Comparison of ENCODE assay signal across 8 mouse cellular contexts in genomic region chr13:19395688-19396354, GRCm38 (mm10). TPM values are rescaled to one million over a fixed set of nuclear protein-coding genes. Genes with fewer than 3 reads are reported as not detected.
A peak's percentile ranks its signal among the peaks of the same experiment; 100 is the strongest.
DNase-seq lines count a peak whose midpoint lies in the region; ATAC-seq and TF ChIP-seq lines count a peak whose summit lies in the region.

Stard3nl (minus strand) TSS chr13:19395795.

- TF ChIP-seq EP300 in heart, postnatal 0 days (IDR thresholded peaks at IDR 0.05; ENCODE audit: low read depth): no peak

- H3K36me3 ChIP-seq in E14TG2a.4 (ENCODE audit: insufficient read depth, low read length): peaks cover 20% of the 10 kb centered on the region
- H3K36me3 ChIP-seq in forebrain, embryonic 12.5 days (replicated peaks): no peaks in the 10 kb centered on the region
- H3K36me3 ChIP-seq in heart, postnatal 0 days (replicated peaks; ENCODE audit: control insufficient read depth, insufficient read depth, low read length): no peaks in the 10 kb centered on the region
- no peaks in the 10 kb centered on the region for H3K36me3 ChIP-seq in liver, embryonic 16.5 days (ENCODE audit: control insufficient read depth, insufficient read depth)
- H3K36me3 ChIP-seq in neural tube, embryonic 13.5 days: no peaks in the 10 kb centered on the region
- H3K36me3 ChIP-seq in testis, adult 2 months (ENCODE audit: control insufficient read depth, insufficient read depth, low read length): no peaks in the 10 kb centered on the region

- WGBS in forebrain, embryonic 12.5 days: 1% methylated on average over 37 of the region's 37 CpGs
- under 1% methylated on average over 37 of the region's 37 CpGs for whole genome bisulfite sequencing in heart, postnatal 0 days
- under 1% methylated on average over 37 of the region's 37 CpGs for WGBS in liver, embryonic 16.5 days (ENCODE audit: insufficient replicate concordance)
- WGBS in neural tube, embryonic 13.5 days: under 1% methylated on average over 37 of the region's 37 CpGs

- peaks cover 30% of the 10 kb centered on the region for H3K4me1 ChIP-seq in E14TG2a.4 (replicated peaks; ENCODE audit: low read depth, low read length)
- peaks cover 18% of the 10 kb centered on the region for H3K4me1 ChIP-seq in forebrain, embryonic 12.5 days
- H3K4me1 ChIP-seq in heart, postnatal 0 days (ENCODE audit: control insufficient read depth, insufficient read depth): peaks cover 10% of the 10 kb centered on the region
- peaks cover 10% of the 10 kb centered on the region for H3K4me1 ChIP-seq in liver, embryonic 16.5 days (ENCODE audit: control insufficient read depth, low read depth, low read length)
- H3K4me1 ChIP-seq in neural tube, embryonic 13.5 days (replicated peaks): peaks cover 35% of the 10 kb centered on the region
- H3K4me1 ChIP-seq in testis, adult 2 months (ENCODE audit: control insufficient read depth, insufficient read depth, low read length): no peaks in the 10 kb centered on the region

- peak within 1 kb of the TSS; percentile 60 for H3K4me2 ChIP-seq in forebrain, embryonic 12.5 days
- peak within 1 kb of the TSS; percentile 63 for H3K4me2 ChIP-seq in heart, postnatal 0 days (ENCODE audit: low read depth, low read length)
- peak within 1 kb of the TSS; percentile 88 for H3K4me2 ChIP-seq in liver, embryonic 16.5 days (ENCODE audit: low read depth, low read length)
- peak within 1 kb of the TSS; percentile 70 for H3K4me2 ChIP-seq in neural tube, embryonic 13.5 days

- ATAC-seq in forebrain, embryonic 12.5 days (ENCODE audit: low FRiP score): peak; percentile 99
- ATAC-seq in heart, postnatal 0 days (ENCODE audit: insufficient read depth, low read depth): peak; percentile 100
- ATAC-seq in liver, embryonic 16.5 days (ENCODE audit: low read depth): peak; percentile 99
- peak; percentile 99 for ATAC-seq in neural tube, embryonic 13.5 days (ENCODE audit: low read depth)

- DNase-seq in c-Kit-positive CD71-positive TER-119-positive erythroid progenitor cells, embryonic 14.5 days (ENCODE audit: low spot score): peak; percentile 96
- DNase-seq in heart, postnatal 0 days (ENCODE audit: low spot score): peak; percentile 99
- DNase-seq in kidney, postnatal 4 days: peak; percentile 99

- peak within 1 kb of the TSS; percentile 90 for H3K4me3 ChIP-seq in E14TG2a.4 (replicated peaks; ENCODE audit: low read length)
- H3K4me3 ChIP-seq in forebrain, embryonic 12.5 days (replicated peaks): peak within 1 kb of the TSS; percentile 82
- H3K4me3 ChIP-seq in heart, postnatal 0 days (ENCODE audit: low read depth, low read length): peak within 1 kb of the TSS; percentile 94
- H3K4me3 ChIP-seq in liver, embryonic 16.5 days (ENCODE audit: low read depth, low read length): peak within 1 kb of the TSS; percentile 80
- H3K4me3 ChIP-seq in neural tube, embryonic 13.5 days: peak within 1 kb of the TSS; percentile 90
- H3K4me3 ChIP-seq in testis, adult 2 months (ENCODE audit: control insufficient read depth, low read depth, low read length): peak within 1 kb of the TSS; percentile 96

- H3K27me3 ChIP-seq in E14TG2a.4 (ENCODE audit: insufficient read depth, low read length): no peaks in the 10 kb centered on the region
- no peaks in the 10 kb centered on the region for H3K27me3 ChIP-seq in forebrain, embryonic 12.5 days
- no peaks in the 10 kb centered on the region for H3K27me3 ChIP-seq in heart, postnatal 0 days (ENCODE audit: control insufficient read depth, insufficient read depth, low read length)
- no peaks in the 10 kb centered on the region for H3K27me3 ChIP-seq in liver, embryonic 16.5 days (ENCODE audit: control insufficient read depth, insufficient read depth, low read depth, low read length)
- H3K27me3 ChIP-seq in neural tube, embryonic 13.5 days: no peaks in the 10 kb centered on the region
- H3K27me3 ChIP-seq in testis, adult 2 months (ENCODE audit: control insufficient read depth, insufficient read depth, low read length): no peaks in the 10 kb centered on the region

- peak within 1 kb of the TSS; percentile 83 for H3K27ac ChIP-seq in forebrain, embryonic 12.5 days
- H3K27ac ChIP-seq in heart, postnatal 0 days (ENCODE audit: low read depth): peak within 1 kb of the TSS; percentile 84
- peak within 1 kb of the TSS; percentile 81 for H3K27ac ChIP-seq in liver, embryonic 16.5 days (ENCODE audit: low read length)
- peak within 1 kb of the TSS; percentile 92 for H3K27ac ChIP-seq in neural tube, embryonic 13.5 days (replicated peaks)
- H3K27ac ChIP-seq in testis, adult 2 months (ENCODE audit: control insufficient read depth, insufficient read depth, low read depth, low read length): peak within 1 kb of the TSS; percentile 88

- TF ChIP-seq POLR2A in testis, adult 2 months (IDR thresholded peaks at IDR 0.05; ENCODE audit: control insufficient read depth, low read depth, low read length): peak; percentile 78

- H3K9me3 ChIP-seq in E14TG2a.4 (ENCODE audit: low read length): no peaks in the 10 kb centered on the region
- no peaks in the 10 kb centered on the region for H3K9me3 ChIP-seq in forebrain, embryonic 12.5 days
- no peaks in the 10 kb centered on the region for H3K9me3 ChIP-seq in heart, postnatal 0 days (replicated peaks; ENCODE audit: control insufficient read depth, low read length)
- H3K9me3 ChIP-seq in liver, embryonic 16.5 days (replicated peaks; ENCODE audit: control insufficient read depth, low read length): no peaks in the 10 kb centered on the region
- H3K9me3 ChIP-seq in neural tube, embryonic 13.5 days: no peaks in the 10 kb centered on the region

- H3K9ac ChIP-seq in forebrain, embryonic 12.5 days: peak within 1 kb of the TSS; percentile 89
- peak within 1 kb of the TSS; percentile 85 for H3K9ac ChIP-seq in heart, postnatal 0 days (replicated peaks; ENCODE audit: low read depth, low read length)
- H3K9ac ChIP-seq in liver, embryonic 16.5 days (ENCODE audit: low read depth, low read length): peak within 1 kb of the TSS; percentile 82
- peak within 1 kb of the TSS; percentile 95 for H3K9ac ChIP-seq in neural tube, embryonic 13.5 days

- TF ChIP-seq CTCF in E14TG2a.4 (conservative IDR thresholded peaks at IDR 0.05; ENCODE audit: low read length): no peak
- no peak for TF ChIP-seq CTCF in heart, postnatal 0 days (IDR thresholded peaks at IDR 0.05; ENCODE audit: low read depth)
- TF ChIP-seq CTCF in testis, adult 2 months (IDR thresholded peaks at IDR 0.05; ENCODE audit: control insufficient read depth, insufficient read depth, insufficient replicate concordance, low read depth, low read length): 0 out of 2 replicates have a peak, but pooled peaks have one; percentile 16

RNA-seq across cellular contexts. Expression of gene Stard3nl, which starts in this region (rescaled TPM):
- polyA plus RNA-seq in forebrain, embryonic 12.5 days (2016; fragmentation: Nextera tagmentation; extraction: Ambion mirVana): 128 and 132 TPM in 2 replicates
- total RNA-seq in heart, postnatal 0 days (2014; rRNA removed; ENCODE audit: low replicate concordance): 18.7 and 22.2 TPM in 2 replicates
- 48.3 and 50.3 TPM in 2 replicates for polyA plus RNA-seq in heart, postnatal 0 days (2015; fragmentation: Nextera tagmentation; extraction: Ambion mirVana)
- 22.2 and 23.0 TPM in 2 replicates for polyA plus RNA-seq in liver, embryonic 16.5 days (2015; fragmentation: Nextera tagmentation; extraction: Ambion mirVana)
- 207 and 215 TPM in 2 replicates for polyA plus RNA-seq in neural tube, embryonic 13.5 days (2015; fragmentation: Nextera tagmentation; extraction: Ambion mirVana)
- polyA plus RNA-seq in testis, adult 2 months (2012; rRNA removed): 9.0 and 11.7 TPM in 2 replicates

Comparison
In these comparisons a context has a peak if more than half of its experiments do, and no peak if none do; other contexts are left out.
1. Peak in every context shown above with its lines: DNase-seq, ATAC-seq, H3K4me3 ChIP-seq and H3K27ac ChIP-seq.